Mouse (Mus musculus): ENCODE results near the gene Gm4131. TPM values are rescaled to one million over a fixed set of nuclear protein-coding genes. Genes with fewer than 3 reads are reported as not detected.

Gene Gm4131
- polyA plus RNA-seq, 1 experiment, result not detected

DNA sequence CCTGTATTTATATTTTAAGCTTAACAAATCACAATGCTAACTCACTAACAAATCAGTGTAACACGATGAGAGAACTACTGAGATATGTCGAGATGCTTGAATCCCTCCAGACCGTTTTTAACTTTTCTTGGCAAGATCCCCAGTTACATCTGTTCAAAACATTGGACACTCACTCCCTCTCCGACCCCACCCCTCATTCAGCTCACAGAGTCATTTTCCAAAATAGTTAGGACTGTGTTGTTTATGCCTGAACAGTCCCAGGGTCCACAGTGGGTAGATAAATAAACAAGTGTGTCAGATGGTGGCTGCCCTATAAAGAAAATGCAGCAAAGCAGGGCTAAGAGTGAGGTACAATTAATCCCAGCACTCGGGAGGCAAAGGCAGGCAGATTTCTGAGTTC lies 29.7 kb downstream of the Gm4131 start:
- Histone ChIP-seq H3K4me3 (ENCODE audit: control insufficient read depth, insufficient read depth, low read length) (no peak overlapping the region), H3K27ac (ENCODE audit: control insufficient read depth, insufficient read depth, low read length) (no peak overlapping the region), H3K4me1 (replicated peaks; ENCODE audit: control insufficient read depth, insufficient read depth, low read length) (no peaks in the 10 kb centered on the region), H3K36me3 (ENCODE audit: control insufficient read depth, insufficient read depth, low read length) (no peaks in the 10 kb centered on the region), H3K27me3 (ENCODE audit: control insufficient read depth, insufficient read depth, low read length) (no peaks in the 10 kb centered on the region)
- TF ChIP-seq POLR2A (IDR thresholded peaks at IDR 0.05; ENCODE audit: control insufficient read depth, extremely low read depth, insufficient read depth, low read length, poor library complexity), result no peak
- TF ChIP-seq CTCF (IDR thresholded peaks at IDR 0.05; ENCODE audit: borderline replicate concordance, control insufficient read depth, extremely low read depth, insufficient read depth, low read length, poor library complexity), result no peak
- WGBS, result 84% methylated on average over 5 of the region's 5 CpGs
- DNase-seq, result no peak

DNA sequence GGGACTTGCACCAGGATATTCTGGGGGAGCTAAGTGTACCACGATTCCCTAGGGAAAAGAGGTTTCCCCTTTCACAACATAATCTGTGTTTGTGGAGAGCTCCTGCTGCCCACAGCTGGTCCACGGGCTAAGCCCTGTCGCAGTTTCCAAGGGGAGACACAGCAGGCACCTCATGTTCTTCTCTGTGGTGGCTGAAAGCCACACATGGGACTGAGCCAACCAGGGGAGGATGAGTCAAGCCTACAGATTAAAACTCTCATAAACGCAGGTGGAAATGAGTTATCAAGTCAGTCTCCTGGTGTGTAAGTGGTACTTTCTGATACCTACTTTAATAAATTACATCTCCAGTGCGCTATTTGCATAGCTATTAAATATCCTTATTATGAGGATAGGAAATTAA lies 30.6 kb downstream of the Gm4131 start:
- Histone ChIP-seq H3K4me1 (replicated peaks; ENCODE audit: control insufficient read depth, insufficient read depth, low read length) (no peaks in the 10 kb centered on the region), H3K4me3 (ENCODE audit: control insufficient read depth, insufficient read depth, low read length) (no peak overlapping the region), H3K27me3 (ENCODE audit: control insufficient read depth, insufficient read depth, low read length) (no peaks in the 10 kb centered on the region), H3K36me3 (ENCODE audit: control insufficient read depth, insufficient read depth, low read length) (no peaks in the 10 kb centered on the region), H3K27ac (ENCODE audit: control insufficient read depth, insufficient read depth, low read length) (no peak overlapping the region)
- DNase-seq, result no peak
- TF ChIP-seq CTCF (IDR thresholded peaks at IDR 0.05; ENCODE audit: borderline replicate concordance, control insufficient read depth, extremely low read depth, insufficient read depth, low read length, poor library complexity) (no peak), POLR2A (IDR thresholded peaks at IDR 0.05; ENCODE audit: control insufficient read depth, extremely low read depth, insufficient read depth, low read length, poor library complexity) (no peak)
- WGBS, result 79% methylated on average over 5 of the region's 5 CpGs

DNA sequence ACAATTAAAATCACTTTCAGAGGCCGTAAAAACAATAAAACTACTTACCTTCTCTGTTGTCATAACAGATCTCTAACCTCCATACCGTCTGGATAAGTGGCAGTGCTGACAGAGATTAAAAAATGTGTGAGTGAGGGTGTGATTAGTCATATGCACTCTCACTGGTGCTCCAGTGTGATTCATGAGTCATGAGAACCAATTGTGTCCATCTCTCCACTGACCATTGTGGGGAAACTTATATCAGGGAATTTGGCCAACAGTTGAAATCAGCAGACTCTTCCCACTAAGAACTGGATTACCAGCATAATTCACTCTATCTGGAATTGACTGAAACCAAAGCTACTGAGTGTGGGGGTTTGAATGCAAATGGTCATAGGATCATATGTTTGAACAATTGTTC lies 35.8 kb downstream of the Gm4131 start:
- no peaks in the 10 kb centered on the region for H3K27me3 ChIP-seq (ENCODE audit: control insufficient read depth, insufficient read depth, low read length)
- WGBS, result 88% methylated on average over 2 of the region's 2 CpGs
- H3K36me3 ChIP-seq (ENCODE audit: control insufficient read depth, insufficient read depth, low read length), result no peaks in the 10 kb centered on the region
- H3K4me1 ChIP-seq (replicated peaks; ENCODE audit: control insufficient read depth, insufficient read depth, low read length), result no peaks in the 10 kb centered on the region
- TF ChIP-seq POLR2A (IDR thresholded peaks at IDR 0.05; ENCODE audit: control insufficient read depth, extremely low read depth, insufficient read depth, low read length, poor library complexity) (no peak), CTCF (IDR thresholded peaks at IDR 0.05; ENCODE audit: borderline replicate concordance, control insufficient read depth, extremely low read depth, insufficient read depth, low read length, poor library complexity) (no peak)
- DNase-seq, result no peak
- no peak overlapping the region for H3K4me3 ChIP-seq (ENCODE audit: control insufficient read depth, insufficient read depth, low read length)
- no peak overlapping the region for H3K27ac ChIP-seq (ENCODE audit: control insufficient read depth, insufficient read depth, low read length)

DNA sequence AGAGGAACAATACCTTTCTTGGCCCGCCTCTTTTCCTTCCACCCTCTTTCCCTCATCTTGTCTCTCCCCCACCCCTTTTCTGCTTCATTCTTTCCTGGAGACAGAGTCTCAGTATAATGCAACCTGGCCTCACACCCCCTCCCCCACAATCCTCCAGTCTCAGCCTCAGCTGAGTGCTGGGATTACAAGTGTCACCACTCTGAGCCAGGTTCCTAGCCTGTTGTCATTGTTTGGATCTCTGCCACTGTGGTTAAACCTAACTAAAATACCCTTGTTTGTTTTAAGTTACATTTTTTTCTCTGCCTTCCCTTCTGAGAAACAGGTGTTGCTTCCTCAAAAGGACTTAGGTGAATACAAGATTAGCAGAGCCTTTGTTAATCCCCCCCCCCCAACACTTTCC lies 53.9 kb downstream of the Gm4131 start:
- DNase-seq, result no peak
- H3K27me3 ChIP-seq (ENCODE audit: control insufficient read depth, insufficient read depth, low read length), result no peaks in the 10 kb centered on the region
- no peaks in the 10 kb centered on the region for H3K36me3 ChIP-seq (ENCODE audit: control insufficient read depth, insufficient read depth, low read length)
- H3K4me1 ChIP-seq (replicated peaks; ENCODE audit: control insufficient read depth, insufficient read depth, low read length), result peaks cover 2% of the 10 kb centered on the region; the same call in 1 of the 2 replicates
- H3K4me3 ChIP-seq (ENCODE audit: control insufficient read depth, insufficient read depth, low read length), result no peak overlapping the region
- TF ChIP-seq POLR2A (IDR thresholded peaks at IDR 0.05; ENCODE audit: control insufficient read depth, extremely low read depth, insufficient read depth, low read length, poor library complexity), result no peak
- no peak for TF ChIP-seq CTCF (IDR thresholded peaks at IDR 0.05; ENCODE audit: borderline replicate concordance, control insufficient read depth, extremely low read depth, insufficient read depth, low read length, poor library complexity)
- 75% methylated on average over 1 of the region's 1 CpGs for WGBS
- H3K27ac ChIP-seq (ENCODE audit: control insufficient read depth, insufficient read depth, low read length), result no peak overlapping the region

DNA sequence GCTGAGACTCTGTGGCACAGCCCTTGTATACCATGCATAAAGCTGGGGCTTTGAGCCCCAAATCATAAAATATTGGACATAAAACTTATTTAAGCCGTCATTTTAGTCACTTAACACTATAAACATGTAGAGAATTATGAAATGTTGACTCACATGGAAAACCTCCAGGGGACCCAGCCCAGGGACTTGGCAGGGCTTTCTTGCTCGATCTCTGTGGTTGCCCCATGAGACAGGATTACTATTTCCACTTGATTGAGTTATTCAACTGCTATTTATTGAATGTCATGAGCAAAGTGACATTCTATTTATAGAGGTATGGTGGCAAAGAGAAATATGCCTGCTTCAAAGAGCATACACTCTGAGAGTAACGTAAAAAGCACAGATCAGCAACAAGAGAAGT lies 57.4 kb downstream of the Gm4131 start:
- no peak for DNase-seq

DNA sequence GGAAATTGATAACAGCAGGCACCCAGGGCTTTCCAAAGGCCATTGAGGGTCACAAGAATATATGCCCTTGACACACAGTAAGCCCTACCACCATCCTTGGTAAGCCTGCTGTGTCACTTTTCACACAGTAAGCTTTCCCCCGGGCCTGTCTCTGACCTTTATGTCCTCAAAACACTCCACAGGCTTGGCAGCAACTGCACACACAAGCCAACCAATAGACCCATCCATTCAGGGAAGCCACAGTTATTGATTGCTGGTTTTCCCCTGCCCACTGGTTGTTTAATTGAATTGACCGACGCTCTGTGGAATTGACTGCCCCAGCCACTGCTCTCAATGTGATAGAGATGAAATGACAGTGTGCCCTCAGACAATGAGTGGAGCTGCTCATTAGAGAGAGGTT lies 60.5 kb downstream of the Gm4131 start:
- Histone ChIP-seq H3K4me1 (replicated peaks; ENCODE audit: control insufficient read depth, insufficient read depth, low read length) (no peaks in the 10 kb centered on the region), H3K4me3 (ENCODE audit: control insufficient read depth, insufficient read depth, low read length) (no peak overlapping the region), H3K27ac (ENCODE audit: control insufficient read depth, insufficient read depth, low read length) (no peak overlapping the region), H3K36me3 (ENCODE audit: control insufficient read depth, insufficient read depth, low read length) (no peaks in the 10 kb centered on the region), H3K27me3 (ENCODE audit: control insufficient read depth, insufficient read depth, low read length) (no peaks in the 10 kb centered on the region)
- TF ChIP-seq POLR2A (IDR thresholded peaks at IDR 0.05; ENCODE audit: control insufficient read depth, extremely low read depth, insufficient read depth, low read length, poor library complexity) (no peak), CTCF (IDR thresholded peaks at IDR 0.05; ENCODE audit: borderline replicate concordance, control insufficient read depth, extremely low read depth, insufficient read depth, low read length, poor library complexity) (no peak)
- WGBS, result 94% methylated on average over 3 of the region's 3 CpGs
- no peak for DNase-seq

More for the DNA sequence above, 57.4 kb downstream of the Gm4131 start:
- Histone ChIP-seq H3K27ac (ENCODE audit: control insufficient read depth, insufficient read depth, low read length) (no peak overlapping the region), H3K36me3 (ENCODE audit: control insufficient read depth, insufficient read depth, low read length) (no peaks in the 10 kb centered on the region), H3K27me3 (ENCODE audit: control insufficient read depth, insufficient read depth, low read length) (no peaks in the 10 kb centered on the region), H3K4me3 (ENCODE audit: control insufficient read depth, insufficient read depth, low read length) (no peak overlapping the region), H3K4me1 (replicated peaks; ENCODE audit: control insufficient read depth, insufficient read depth, low read length) (peaks cover 2% of the 10 kb centered on the region; the same call in 1 of the 2 replicates)
- WGBS, result 89% methylated on average over 3 of the region's 3 CpGs
- TF ChIP-seq POLR2A (IDR thresholded peaks at IDR 0.05; ENCODE audit: control insufficient read depth, extremely low read depth, insufficient read depth, low read length, poor library complexity) (no peak), CTCF (IDR thresholded peaks at IDR 0.05; ENCODE audit: borderline replicate concordance, control insufficient read depth, extremely low read depth, insufficient read depth, low read length, poor library complexity) (no peak)

DNA sequence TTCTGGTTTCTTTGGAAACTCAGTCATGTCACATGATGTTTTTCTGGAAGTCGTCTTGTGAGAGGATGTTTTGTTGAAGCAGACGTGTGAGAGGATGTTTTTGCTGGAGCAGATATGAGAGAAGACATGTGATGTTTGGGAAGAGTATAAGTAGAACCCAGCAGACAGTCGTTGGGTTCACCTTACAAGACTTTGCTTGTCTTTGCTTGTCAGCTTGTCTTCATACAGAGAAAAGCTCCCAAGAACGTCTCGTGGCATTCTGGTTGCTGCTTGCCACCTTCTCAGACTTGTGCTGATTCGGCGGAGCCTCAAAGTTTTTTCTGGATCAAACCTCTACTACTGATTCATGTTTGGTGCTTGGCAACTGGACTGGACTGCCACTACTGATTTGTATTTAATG lies 69.3 kb downstream of the Gm4131 start:
- Histone ChIP-seq H3K4me3 (ENCODE audit: control insufficient read depth, insufficient read depth, low read length) (no peak overlapping the region), H3K27ac (ENCODE audit: control insufficient read depth, insufficient read depth, low read length) (no peak overlapping the region), H3K4me1 (replicated peaks; ENCODE audit: control insufficient read depth, insufficient read depth, low read length) (no peaks in the 10 kb centered on the region), H3K27me3 (ENCODE audit: control insufficient read depth, insufficient read depth, low read length) (no peaks in the 10 kb centered on the region), H3K36me3 (ENCODE audit: control insufficient read depth, insufficient read depth, low read length) (no peaks in the 10 kb centered on the region)
- WGBS, result 86% methylated on average over 7 of the region's 7 CpGs
- TF ChIP-seq POLR2A (IDR thresholded peaks at IDR 0.05; ENCODE audit: control insufficient read depth, extremely low read depth, insufficient read depth, low read length, poor library complexity) (no peak), CTCF (IDR thresholded peaks at IDR 0.05; ENCODE audit: borderline replicate concordance, control insufficient read depth, extremely low read depth, insufficient read depth, low read length, poor library complexity) (no peak)
- DNase-seq, result no peak
